8 mouse cellular contexts compared by ENCODE assay signal in the genomic region with DNA sequence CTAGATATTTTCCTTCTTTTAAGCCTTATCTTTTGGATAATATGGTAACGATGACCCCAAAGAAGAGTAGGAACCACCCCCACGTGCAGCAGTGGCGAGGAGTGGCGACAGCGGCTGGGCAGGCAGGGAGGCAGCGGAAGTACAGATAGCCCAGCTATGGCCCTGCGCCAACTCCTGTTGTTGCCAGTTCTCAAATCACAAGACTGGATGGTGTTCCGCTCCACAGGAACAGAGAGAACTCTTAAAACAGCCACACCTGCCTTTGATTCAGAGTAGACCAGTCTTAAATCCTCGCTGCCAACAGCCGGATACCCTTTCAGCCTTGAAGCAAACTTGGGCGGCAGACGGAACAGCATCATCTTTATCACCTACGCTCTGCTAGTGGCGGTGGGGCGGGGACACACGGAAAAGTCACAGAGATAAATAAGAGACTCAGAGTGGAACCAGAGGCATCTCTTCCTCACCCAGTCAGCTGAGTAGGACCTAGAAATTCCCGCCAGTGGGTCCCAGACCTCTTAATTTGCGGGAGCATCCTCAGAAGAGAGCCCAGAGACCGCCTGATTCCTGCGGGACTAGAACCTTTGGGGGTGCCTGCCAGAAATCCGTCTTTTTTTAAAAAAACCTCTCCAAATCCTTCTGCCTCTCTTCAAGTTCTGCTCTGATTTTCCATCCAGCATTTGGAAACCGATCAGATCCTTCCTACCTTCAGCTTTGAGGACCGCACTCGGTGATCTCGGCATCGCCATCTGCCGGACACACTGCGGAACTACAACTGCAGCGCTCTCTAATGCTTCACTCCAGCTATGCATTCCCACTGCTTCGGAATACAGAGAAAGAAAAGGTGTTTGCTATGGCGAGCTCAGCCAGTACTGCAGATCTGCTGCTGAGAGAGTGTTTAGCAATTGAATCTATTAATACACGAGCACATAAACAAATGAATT. TPM values are rescaled to one million over a fixed set of nuclear protein-coding genes. Genes with fewer than 3 reads are reported as not detected.
DNase-seq lines count a peak whose midpoint lies in the region; ATAC-seq and TF ChIP-seq lines count a peak whose summit lies in the region.

No protein-coding gene starts in this region.

- no peak for TF ChIP-seq EP300 in CH12.LX (IDR thresholded peaks at IDR 0.05; ENCODE audit: low read length)
- TF ChIP-seq EP300 in heart, postnatal 0 days (IDR thresholded peaks at IDR 0.05; ENCODE audit: low read depth), result peak; percentile 51; the same call in 1 of the 2 replicates
- TF ChIP-seq EP300 in liver, embryonic 14.5 days (IDR thresholded peaks at IDR 0.05; ENCODE audit: low read depth), result no peak

- H3K27me3 ChIP-seq in CH12.LX (replicated peaks), result no peaks in the 10 kb centered on the region
- H3K27me3 ChIP-seq in forebrain, embryonic 12.5 days, result peaks cover 26% of the 10 kb centered on the region
- no peaks in the 10 kb centered on the region for H3K27me3 ChIP-seq in heart, postnatal 0 days (ENCODE audit: control insufficient read depth, insufficient read depth, low read length)
- H3K27me3 ChIP-seq in liver, embryonic 14.5 days (ENCODE audit: control insufficient read depth, insufficient read depth, low read length), result peaks cover 9% of the 10 kb centered on the region; the same call in 1 of the 2 replicates
- no peaks in the 10 kb centered on the region for H3K27me3 ChIP-seq in stomach, embryonic 15.5 days (replicated peaks)

- dilution Hi-C loops in CH12.LX (cut with MboI; ENCODE audit: extremely low pct_ligation_motif_present, extremely low pct_unique_long_range_greater_than_20kb, low sequenced_read_pairs), result no loop called here

- H3K9ac ChIP-seq in CH12.LX (ENCODE audit: insufficient read depth, low read depth), result no peak overlapping the region
- H3K9ac ChIP-seq in forebrain, embryonic 12.5 days, result peak overlapping the region; percentile 41; the same call in 1 of the 2 replicates
- H3K9ac ChIP-seq in heart, postnatal 0 days (replicated peaks; ENCODE audit: low read depth, low read length), result 0 out of 2 replicates have a peak overlapping the region, but pooled peaks have one; percentile 31
- H3K9ac ChIP-seq in liver, embryonic 14.5 days (replicated peaks), result peak overlapping the region; percentile 61
- H3K9ac ChIP-seq in stomach, embryonic 15.5 days, result no peak overlapping the region

- ATAC-seq in forebrain, embryonic 12.5 days (ENCODE audit: low FRiP score), result peak; percentile 58; the same call in 1 of the 2 replicates
- peak; percentile 75 for ATAC-seq in heart, postnatal 0 days (ENCODE audit: insufficient read depth, low read depth)
- peak; percentile 76 for ATAC-seq in liver, embryonic 14.5 days (ENCODE audit: insufficient read depth)
- ATAC-seq in stomach, embryonic 15.5 days (ENCODE audit: insufficient read depth, low FRiP score, low read depth), result no peak

- no peaks in the 10 kb centered on the region for H3K9me3 ChIP-seq in CH12.LX (replicated peaks; ENCODE audit: low read length)
- no peaks in the 10 kb centered on the region for H3K9me3 ChIP-seq in forebrain, embryonic 12.5 days
- no peaks in the 10 kb centered on the region for H3K9me3 ChIP-seq in heart, postnatal 0 days (replicated peaks; ENCODE audit: control insufficient read depth, low read length)
- H3K9me3 ChIP-seq in liver, embryonic 14.5 days (ENCODE audit: control insufficient read depth, low read length), result no peaks in the 10 kb centered on the region
- no peaks in the 10 kb centered on the region for H3K9me3 ChIP-seq in stomach, embryonic 15.5 days

- peaks cover 0 to 24% of the 10 kb centered on the region in 2 experiments; a peak in 2 of 4 replicates for H3K4me1 ChIP-seq in CH12.LX (ENCODE audit: control insufficient read depth in 1 of 2, insufficient read depth in 2 of 2)
- peaks cover 19% of the 10 kb centered on the region for H3K4me1 ChIP-seq in forebrain, embryonic 12.5 days
- H3K4me1 ChIP-seq in heart, postnatal 0 days (ENCODE audit: control insufficient read depth, insufficient read depth), result peaks cover 20% of the 10 kb centered on the region
- peaks cover 36 to 40% of the 10 kb centered on the region in 2 experiments for H3K4me1 ChIP-seq in liver, embryonic 14.5 days (replicated peaks; ENCODE audit: control insufficient read depth in 2 of 2, insufficient read depth in 2 of 2, low read length in 1 of 2)
- H3K4me1 ChIP-seq in stomach, embryonic 15.5 days, result peaks cover 17% of the 10 kb centered on the region; the same call in 1 of the 2 replicates

- in situ Hi-C loops in CH12.LX (cut with MboI; ENCODE audit: low pct_ligation_motif_present, low pct_unique_long_range_greater_than_20kb, low sequenced_read_pairs), result no loop called here

- WGBS in forebrain, embryonic 12.5 days, result 9% methylated on average over 32 of the region's 32 CpGs
- under 1% methylated on average over 32 of the region's 32 CpGs for WGBS in heart, postnatal 0 days
- WGBS in liver, embryonic 14.5 days (ENCODE audit: insufficient replicate concordance), result 5% methylated on average over 32 of the region's 32 CpGs
- 8% methylated on average over 32 of the region's 32 CpGs for WGBS in stomach, embryonic 15.5 days

- H3K4me3 ChIP-seq in CH12.LX (replicated peaks in 1 of 3; ENCODE audit: low read depth in 2 of 3, low read length in 2 of 3, poor library complexity in 1 of 3), result no peak overlapping the region
- H3K4me3 ChIP-seq in forebrain, embryonic 12.5 days (replicated peaks), result peak overlapping the region; percentile 30
- H3K4me3 ChIP-seq in heart, postnatal 0 days (ENCODE audit: low read depth, low read length), result peak overlapping the region; percentile 32
- peak overlapping the region; percentile 50 to 71 for H3K4me3 ChIP-seq in liver, embryonic 14.5 days (ENCODE audit: insufficient read depth in 1 of 2, low read depth in 2 of 2, low read length in 2 of 2)
- peak overlapping the region; percentile 32 for H3K4me3 ChIP-seq in stomach, embryonic 15.5 days (replicated peaks)

- peak; percentile 50 for TF ChIP-seq RAD21 in CH12.LX (IDR thresholded peaks at IDR 0.05; ENCODE audit: low read depth, low read length)

- no peak overlapping the region for H3K27ac ChIP-seq in CH12.LX (ENCODE audit: insufficient read depth, low read depth)
- H3K27ac ChIP-seq in forebrain, embryonic 12.5 days, result 0 out of 2 replicates have a peak overlapping the region, but pooled peaks have one; percentile 5
- H3K27ac ChIP-seq in heart, postnatal 0 days (ENCODE audit: low read depth), result peak overlapping the region; percentile 75
- peak overlapping the region; percentile 40 for H3K27ac ChIP-seq in liver, embryonic 14.5 days
- no peak overlapping the region for H3K27ac ChIP-seq in stomach, embryonic 15.5 days

- H3K79me2 ChIP-seq in CH12.LX (replicated peaks; ENCODE audit: control insufficient read depth, extremely low read depth, insufficient read depth, poor library complexity, severe bottlenecking), result no peaks in the 10 kb centered on the region

- no peaks in the 10 kb centered on the region for H3K36me3 ChIP-seq in CH12.LX (replicated peaks in 1 of 2; ENCODE audit: control insufficient read depth in 1 of 2, insufficient read depth in 1 of 2, low read length in 1 of 2)
- H3K36me3 ChIP-seq in forebrain, embryonic 12.5 days (replicated peaks), result no peaks in the 10 kb centered on the region
- H3K36me3 ChIP-seq in heart, postnatal 0 days (replicated peaks; ENCODE audit: control insufficient read depth, insufficient read depth, low read length), result no peaks in the 10 kb centered on the region
- H3K36me3 ChIP-seq in liver, embryonic 14.5 days (replicated peaks; ENCODE audit: control insufficient read depth, insufficient read depth, low read depth), result no peaks in the 10 kb centered on the region
- H3K36me3 ChIP-seq in stomach, embryonic 15.5 days, result no peaks in the 10 kb centered on the region

- TF ChIP-seq CTCF in CH12.LX (conservative IDR thresholded peaks at IDR 0.05 in 1 of 2, IDR thresholded peaks at IDR 0.05 in 1 of 2; ENCODE audit: low read depth in 2 of 2, low read length in 2 of 2), result peak; percentile 85 to 98
- TF ChIP-seq CTCF in heart, postnatal 0 days (IDR thresholded peaks at IDR 0.05; ENCODE audit: low read depth), result peak; percentile 97
- peak; percentile 97 for TF ChIP-seq CTCF in liver, embryonic 14.5 days (IDR thresholded peaks at IDR 0.05; ENCODE audit: low read depth)

- DNase-seq in CH12.LX (ENCODE audit: extremely low read depth), result peak; percentile 64
- DNase-seq in c-Kit-positive CD71-positive TER-119-positive erythroid progenitor cells, embryonic 14.5 days (ENCODE audit: low spot score), result peak; percentile 67
- peak; percentile 82 for DNase-seq in heart, postnatal 0 days (ENCODE audit: low spot score)
- DNase-seq in kidney, postnatal 36 days, result peak; percentile 95
- peak in 2 of 3 experiments; percentile 51 to 63 for DNase-seq in liver, embryonic 14.5 days (ENCODE audit: low read depth in 3 of 3, low spot score in 3 of 3)
- peak; percentile 86 for DNase-seq in neural tube, embryonic 10.5 days (ENCODE audit: extremely low spot score, low spot score)

- TF ChIP-seq POLR2A in CH12.LX (IDR thresholded peaks at IDR 0.05; ENCODE audit: low read depth, low read length), result no peak

- H3K4me2 ChIP-seq in CH12.LX (ENCODE audit: insufficient read depth, low read depth, poor library complexity, severe bottlenecking), result peak overlapping the region; percentile 50; the same call in 1 of the 2 replicates
- H3K4me2 ChIP-seq in forebrain, embryonic 12.5 days, result peak overlapping the region; percentile 67
- peak overlapping the region; percentile 68 for H3K4me2 ChIP-seq in heart, postnatal 0 days (ENCODE audit: low read depth, low read length)
- peak overlapping the region; percentile 65 for H3K4me2 ChIP-seq in liver, embryonic 14.5 days (ENCODE audit: low read depth)
- H3K4me2 ChIP-seq in stomach, embryonic 15.5 days, result peak overlapping the region; percentile 63

RNA-seq across cellular contexts. Expression of gene Tpt1, which starts 15.8 kb away (rescaled TPM):
- total RNA-seq in CH12.LX (2012; rRNA removed) (698 and 751 TPM in 2 replicates), CH12.LX (2014; rRNA removed) (1,876 and 2,057 TPM in 2 replicates)
- polyA plus RNA-seq in CH12.LX (2012; ENCODE audit: insufficient read length, low read depth), result 1,607 and 1,716 TPM in 2 replicates
- 955 and 986 TPM in 2 replicates for polyA plus RNA-seq in forebrain, embryonic 12.5 days (2016; fragmentation: Nextera tagmentation; extraction: Ambion mirVana)
- total RNA-seq in heart, postnatal 0 days (2014; rRNA removed; ENCODE audit: low replicate concordance), result 746 and 806 TPM in 2 replicates
- polyA plus RNA-seq in heart, postnatal 0 days (2015; fragmentation: Nextera tagmentation; extraction: Ambion mirVana), result 1,059 and 1,111 TPM in 2 replicates
- 857 and 1,453 TPM in 2 replicates for polyA plus RNA-seq in liver, embryonic 14.5 days (2012; rRNA removed)
- polyA plus RNA-seq in liver, embryonic 14.5 days (2014; fragmentation: Nextera tagmentation; extraction: Ambion mirVana), result 684 and 702 TPM in 2 replicates
- polyA plus RNA-seq in stomach, embryonic 15.5 days (2015; fragmentation: Nextera tagmentation; extraction: Ambion mirVana), result 999 and 1,085 TPM in 2 replicates

RNA-seq across cellular contexts. Expression of gene Slc25a30, which starts 42.3 kb away (rescaled TPM):
- total RNA-seq in CH12.LX (2012; rRNA removed), result 10.7 and 18.2 TPM in 2 replicates
- total RNA-seq in CH12.LX (2014; rRNA removed), result 15.5 and 17.0 TPM in 2 replicates
- 8.3 and 9.6 TPM in 2 replicates for polyA plus RNA-seq in CH12.LX (2012; ENCODE audit: insufficient read length, low read depth)
- 9.7 and 10.2 TPM in 2 replicates for polyA plus RNA-seq in forebrain, embryonic 12.5 days (2016; fragmentation: Nextera tagmentation; extraction: Ambion mirVana)
- total RNA-seq in heart, postnatal 0 days (2014; rRNA removed; ENCODE audit: low replicate concordance), result 39.0 and 39.2 TPM in 2 replicates
- 6.2 and 6.3 TPM in 2 replicates for polyA plus RNA-seq in heart, postnatal 0 days (2015; fragmentation: Nextera tagmentation; extraction: Ambion mirVana)
- 2.6 and 3.8 TPM in 2 replicates for polyA plus RNA-seq in liver, embryonic 14.5 days (2012; rRNA removed)
- 2.0 and 2.8 TPM in 2 replicates for polyA plus RNA-seq in liver, embryonic 14.5 days (2014; fragmentation: Nextera tagmentation; extraction: Ambion mirVana)
- polyA plus RNA-seq in stomach, embryonic 15.5 days (2015; fragmentation: Nextera tagmentation; extraction: Ambion mirVana), result 3.2 and 3.3 TPM in 2 replicates

Comparison
In these comparisons a context has a peak if more than half of its experiments do, and no peak if none do; other contexts are left out.
1. H3K27ac ChIP-seq: peak in forebrain, embryonic 12.5 days (single experiment), heart, postnatal 0 days (single experiment) and liver, embryonic 14.5 days (single experiment); none in CH12.LX (single experiment) and stomach, embryonic 15.5 days (single experiment).
2. H3K4me3 ChIP-seq: peak in forebrain, embryonic 12.5 days (single experiment), heart, postnatal 0 days (single experiment), liver, embryonic 14.5 days (2 of 2) and stomach, embryonic 15.5 days (single experiment); none in CH12.LX (0 of 3).
3. H3K9ac ChIP-seq: peak in forebrain, embryonic 12.5 days (single experiment), heart, postnatal 0 days (single experiment) and liver, embryonic 14.5 days (single experiment); none in CH12.LX (single experiment) and stomach, embryonic 15.5 days (single experiment).
4. Peak in every context shown above with its lines, with median percentiles within 50 percentile points of each other: DNase-seq, H3K4me2 ChIP-seq and CTCF ChIP-seq.